Mouse (Mus musculus) layer of hippocampus, adult 11-12 months (tissue): ENCODE results near the gene Efcab12.
A peak's percentile ranks its signal among the peaks of the same experiment; 100 is the strongest.
"Not testable (repeated sequence)": the region's sequence is repeated elsewhere in the genome, so short reads cannot be mapped to it uniquely, and the experiment has no call there.

ENCODE experiments used
- DNase-seq: peaks from one replicate; pipeline ENCODE4 v3.0.0; 2022; ENCODE audit warnings: low spot score

The Efcab12 gene

DNA sequence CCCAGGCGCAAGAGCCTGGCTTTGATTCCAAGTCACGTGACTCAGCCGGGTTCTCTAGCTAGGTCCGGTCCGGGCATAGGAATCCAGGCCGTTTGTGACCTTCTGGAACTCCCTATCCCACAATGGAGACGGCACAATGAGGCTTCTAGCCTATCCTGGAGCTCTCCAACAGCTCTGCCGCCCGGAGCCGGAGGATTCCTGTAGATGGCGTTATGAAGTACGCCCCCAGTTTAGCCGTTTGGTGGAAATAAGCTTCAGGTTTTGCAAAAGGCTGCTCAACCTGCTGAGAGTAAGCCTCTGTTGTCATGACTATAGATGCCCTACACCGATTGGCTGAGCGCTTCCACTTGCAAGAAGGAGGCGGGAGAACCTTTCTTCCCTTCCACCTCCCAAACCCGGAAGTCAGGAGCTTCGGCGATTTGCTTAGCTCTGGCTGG, at the start of gene Efcab12:
TSS of gene Efcab12 (minus strand) at position 252 of the 437 bp plus-strand sequence.
- DNase-seq, result peak; percentile 79

DNA sequence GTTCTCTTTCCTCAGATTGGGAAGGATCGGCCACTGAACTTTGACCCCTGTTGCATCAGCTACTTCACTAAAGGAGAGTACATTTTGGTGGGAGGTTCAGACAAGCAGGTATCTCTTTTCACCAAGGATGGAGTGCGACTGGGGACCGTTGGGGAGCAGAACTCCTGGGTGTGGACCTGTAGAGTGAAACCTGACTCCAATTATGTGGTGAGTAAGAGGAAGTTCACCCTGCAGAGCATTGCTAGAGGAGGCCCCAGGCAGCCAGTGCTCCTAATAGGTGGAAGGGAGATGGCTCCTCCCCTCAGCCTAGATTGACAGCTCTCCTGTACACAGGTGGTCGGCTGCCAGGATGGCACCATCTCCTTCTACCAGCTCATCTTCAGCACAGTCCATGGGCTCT, 48.7 kb upstream of the Efcab12 start:
- DNase-seq, result no peak

DNA sequence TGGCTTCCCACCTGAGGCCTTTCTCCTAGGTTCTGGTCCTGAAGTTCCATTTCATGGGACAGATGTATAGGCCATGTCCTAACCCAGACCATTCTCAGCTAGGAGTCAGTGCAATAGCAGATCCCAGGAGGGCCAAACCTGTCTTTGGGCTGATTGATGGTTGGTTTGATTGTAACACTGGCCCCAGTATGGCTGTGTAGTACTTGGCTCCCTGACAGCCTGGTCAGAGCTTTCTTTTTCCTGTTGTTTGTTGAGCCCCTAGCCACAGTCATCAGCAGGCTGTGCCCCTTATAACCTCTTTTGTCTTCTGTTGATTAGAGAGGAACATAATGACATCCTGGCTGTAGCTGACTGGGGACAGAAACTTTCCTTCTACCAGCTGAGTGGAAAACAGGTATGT, 45.8 kb upstream of the Efcab12 start:
- DNase-seq, result no peak

DNA sequence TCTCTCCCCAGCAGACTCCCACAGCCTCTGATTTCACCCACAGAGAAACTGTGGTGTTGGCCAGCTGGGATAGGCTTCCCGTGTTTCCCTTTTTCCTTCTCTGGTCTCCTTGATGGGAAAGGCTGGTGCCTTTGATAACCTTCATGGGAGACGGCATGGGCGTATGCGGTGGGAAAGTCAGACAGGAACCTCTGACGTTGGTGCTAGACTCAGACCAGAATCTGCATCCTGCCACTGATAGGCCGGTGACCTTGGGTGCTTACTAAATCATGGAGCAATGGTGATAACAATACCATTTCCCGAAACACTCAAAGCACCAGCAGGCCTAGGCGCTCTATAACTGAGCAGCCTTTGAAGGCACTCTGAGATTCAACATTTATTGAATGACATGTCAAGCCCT, 42.5 kb upstream of the Efcab12 start:
- DNase-seq, result no peak

DNA sequence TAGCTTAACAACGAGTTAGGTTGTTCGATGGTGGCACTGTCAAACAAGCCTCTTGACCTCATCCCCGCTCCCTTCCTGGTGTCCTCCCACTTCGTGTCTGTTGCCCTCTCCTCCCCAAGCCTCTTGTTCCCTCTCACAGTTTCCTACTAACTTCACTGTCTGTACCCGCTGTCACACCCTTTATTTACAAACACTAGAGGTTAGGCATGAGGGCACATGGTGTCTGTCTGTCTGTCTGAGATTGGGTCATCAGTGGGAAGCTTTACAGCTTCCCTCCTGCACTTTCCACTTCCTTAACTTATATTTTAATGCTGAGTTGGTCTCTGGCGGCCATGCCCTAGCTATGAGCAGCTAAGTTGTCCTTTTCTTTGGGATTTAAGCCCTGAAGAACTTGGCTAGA, 41.5 kb upstream of the Efcab12 start:
- no peak for DNase-seq

DNA sequence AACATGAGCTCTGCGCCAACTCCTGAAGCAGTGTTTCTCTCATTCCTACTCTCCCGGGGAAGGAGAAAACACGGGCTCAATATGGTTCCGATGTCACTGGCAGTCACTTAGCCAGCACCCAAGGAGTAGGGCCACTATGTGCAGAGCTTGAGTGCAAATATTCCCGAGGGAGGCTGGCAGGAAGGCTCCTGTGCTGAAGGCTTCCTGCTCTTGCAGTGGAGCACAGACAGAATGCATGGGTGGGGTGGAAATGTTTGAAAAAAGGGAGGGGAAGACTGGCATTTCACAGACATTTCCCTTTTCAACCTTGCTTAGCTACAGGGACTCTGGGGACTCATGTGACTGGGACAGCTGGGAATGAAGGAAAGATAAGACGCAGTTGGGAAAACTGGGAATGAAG, 40.5 kb upstream of the Efcab12 start:
- DNase-seq, result no peak

DNA sequence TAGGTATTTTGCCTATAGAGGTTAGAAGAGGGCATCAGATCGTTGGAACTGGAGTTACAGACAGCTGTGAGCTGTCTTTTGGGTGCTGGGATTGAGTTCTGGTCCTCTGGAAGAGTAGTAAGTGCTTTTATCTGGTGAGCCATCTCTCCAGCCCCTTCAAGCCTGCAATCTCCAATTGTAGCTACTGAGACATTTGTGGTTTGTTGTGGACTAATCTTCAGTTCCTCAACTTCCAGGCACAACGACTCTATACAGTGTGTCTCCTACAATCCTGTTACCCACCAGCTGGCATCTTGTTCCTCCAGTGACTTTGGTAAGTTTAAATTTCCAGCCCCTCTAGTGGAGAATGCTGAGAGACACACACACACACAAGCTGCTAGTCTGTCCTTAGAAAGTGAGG, 39.0 kb upstream of the Efcab12 start:
- DNase-seq, result no peak

DNA sequence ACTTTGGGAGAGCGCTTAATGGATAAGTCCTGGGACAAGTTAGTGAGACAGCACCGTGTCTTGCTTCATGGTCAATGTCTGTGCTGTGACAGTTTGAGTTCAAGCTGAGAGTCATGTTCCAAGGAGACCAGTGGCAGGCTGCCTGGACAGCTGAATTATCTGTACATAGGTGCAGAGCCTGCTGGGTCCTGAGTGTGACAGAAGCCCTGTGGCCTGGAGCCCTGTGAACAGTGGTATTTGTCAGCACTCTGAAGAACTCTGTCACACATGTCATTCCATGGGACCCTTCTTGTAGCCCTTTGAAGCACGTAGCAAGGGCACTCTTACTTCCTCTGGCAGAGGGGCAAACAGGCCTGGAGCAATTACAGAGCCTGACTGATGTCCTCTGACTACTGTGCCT, 33.1 kb upstream of the Efcab12 start:
- not testable (repeated sequence) for DNase-seq

DNA sequence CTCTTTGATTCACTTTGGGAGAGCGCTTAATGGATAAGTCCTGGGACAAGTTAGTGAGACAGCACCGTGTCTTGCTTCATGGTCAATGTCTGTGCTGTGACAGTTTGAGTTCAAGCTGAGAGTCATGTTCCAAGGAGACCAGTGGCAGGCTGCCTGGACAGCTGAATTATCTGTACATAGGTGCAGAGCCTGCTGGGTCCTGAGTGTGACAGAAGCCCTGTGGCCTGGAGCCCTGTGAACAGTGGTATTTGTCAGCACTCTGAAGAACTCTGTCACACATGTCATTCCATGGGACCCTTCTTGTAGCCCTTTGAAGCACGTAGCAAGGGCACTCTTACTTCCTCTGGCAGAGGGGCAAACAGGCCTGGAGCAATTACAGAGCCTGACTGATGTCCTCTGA, 28.9 kb upstream of the Efcab12 start:
- not testable (repeated sequence) for DNase-seq

DNA sequence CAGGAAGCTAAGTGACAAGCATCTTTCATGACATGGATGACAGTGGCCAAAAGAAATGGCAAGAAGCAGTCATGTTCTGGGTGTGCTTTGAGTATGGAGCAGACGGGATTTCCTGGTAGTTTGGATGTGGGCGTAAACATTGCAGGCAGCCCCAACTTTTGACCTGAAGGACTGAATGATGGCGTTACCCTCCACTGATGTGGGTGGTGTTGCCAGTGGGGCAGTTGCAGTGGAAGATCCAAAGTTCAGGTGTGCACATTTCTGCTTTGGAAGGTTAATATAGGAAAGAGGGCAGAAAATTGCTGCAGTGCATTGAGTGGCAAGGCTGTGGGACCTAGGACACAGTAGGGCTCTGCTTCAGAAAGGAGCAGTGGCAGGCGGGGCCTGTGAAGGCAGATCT, 27.0 kb upstream of the Efcab12 start:
- no peak for DNase-seq

DNA sequence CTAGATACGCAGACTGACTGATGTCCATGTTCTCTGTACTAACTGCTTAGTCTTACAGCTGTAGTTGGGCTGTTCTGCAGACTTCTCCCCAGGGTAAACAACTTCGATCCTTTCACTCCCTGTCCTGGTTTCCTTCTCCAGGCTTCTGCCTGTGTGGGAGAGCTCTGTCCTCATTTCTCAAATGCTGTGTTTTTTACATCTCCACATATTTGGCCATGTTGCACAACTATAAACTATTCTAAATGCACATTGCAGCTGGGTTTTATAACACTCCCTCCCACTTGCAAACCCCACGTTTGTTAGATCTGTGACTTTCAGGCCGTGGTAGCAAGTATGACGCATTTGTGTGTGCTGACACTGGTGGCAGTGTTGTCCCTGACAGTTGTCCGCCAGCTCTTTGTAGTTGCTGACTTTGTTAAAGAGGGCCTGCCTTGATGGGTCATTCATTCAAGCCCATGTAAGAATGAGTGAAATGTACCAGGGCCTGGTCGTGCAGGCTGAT, 25.2 kb upstream of the Efcab12 start:
- DNase-seq, result peak; percentile 48

DNA sequence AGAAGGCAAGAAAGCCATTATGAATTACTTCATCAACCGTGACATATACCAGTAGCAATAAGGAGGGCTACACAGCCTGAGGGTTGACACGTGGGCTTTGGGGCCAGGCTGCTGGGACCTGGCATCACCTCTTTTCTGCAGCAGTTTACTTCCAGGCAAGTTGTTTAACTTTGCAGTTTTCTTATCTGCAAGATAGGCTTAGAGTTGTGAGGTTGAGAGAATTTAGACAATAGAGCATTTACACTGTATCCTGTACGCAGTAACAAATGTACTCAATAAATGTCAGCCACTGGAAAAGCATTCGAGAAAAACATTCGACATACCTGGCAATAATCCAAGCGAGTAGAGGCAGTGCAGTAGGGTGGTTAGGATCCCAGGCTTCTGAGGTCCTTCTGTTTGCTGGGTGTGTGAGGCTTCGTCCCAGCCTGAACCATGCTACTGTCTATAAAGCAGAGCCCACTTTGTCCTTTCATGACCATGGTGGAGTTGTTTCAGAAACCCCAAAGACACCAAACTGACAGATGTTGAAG, 21.9 kb upstream of the Efcab12 start:
- DNase-seq, result no peak

DNA sequence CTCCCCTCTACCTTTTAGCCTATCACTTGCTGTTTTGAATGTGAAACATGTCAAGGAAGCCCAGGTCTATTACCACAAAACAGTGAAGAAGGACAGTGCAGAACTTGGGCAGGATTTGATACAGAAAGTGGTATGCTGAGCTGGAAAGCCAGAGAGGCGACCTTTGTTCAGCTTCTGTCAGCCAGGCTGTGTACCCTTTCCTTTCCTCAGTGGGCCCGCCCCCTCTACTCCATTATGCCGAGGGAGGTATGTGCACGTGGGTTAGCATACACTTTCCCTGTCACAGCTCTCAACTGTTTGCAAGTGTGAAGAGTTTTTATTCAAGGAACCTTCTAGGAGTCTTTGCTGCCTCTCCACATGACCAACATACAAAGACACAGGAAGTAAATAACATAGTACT, 21.0 kb upstream of the Efcab12 start:
- DNase-seq, result no peak

DNA sequence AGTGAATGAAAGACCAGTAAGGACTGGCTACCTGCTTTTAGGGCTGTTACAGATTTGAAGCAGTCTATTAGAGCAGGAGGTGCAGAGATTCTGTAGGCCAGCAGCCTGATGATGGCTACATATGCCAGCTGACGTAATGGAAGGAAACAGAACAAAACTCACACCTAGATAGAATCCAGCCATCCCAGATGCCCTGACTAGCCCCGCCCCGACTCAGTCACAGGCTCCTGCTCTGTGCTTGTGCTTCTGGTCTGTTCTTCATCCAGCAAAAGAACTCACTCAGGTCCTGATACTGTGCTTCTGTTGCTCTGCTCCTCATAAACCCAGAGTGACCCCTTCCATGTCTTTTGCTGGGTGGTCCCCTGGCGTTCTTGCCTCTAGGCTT, 18.1 kb upstream of the Efcab12 start:
- DNase-seq, result no peak

DNA sequence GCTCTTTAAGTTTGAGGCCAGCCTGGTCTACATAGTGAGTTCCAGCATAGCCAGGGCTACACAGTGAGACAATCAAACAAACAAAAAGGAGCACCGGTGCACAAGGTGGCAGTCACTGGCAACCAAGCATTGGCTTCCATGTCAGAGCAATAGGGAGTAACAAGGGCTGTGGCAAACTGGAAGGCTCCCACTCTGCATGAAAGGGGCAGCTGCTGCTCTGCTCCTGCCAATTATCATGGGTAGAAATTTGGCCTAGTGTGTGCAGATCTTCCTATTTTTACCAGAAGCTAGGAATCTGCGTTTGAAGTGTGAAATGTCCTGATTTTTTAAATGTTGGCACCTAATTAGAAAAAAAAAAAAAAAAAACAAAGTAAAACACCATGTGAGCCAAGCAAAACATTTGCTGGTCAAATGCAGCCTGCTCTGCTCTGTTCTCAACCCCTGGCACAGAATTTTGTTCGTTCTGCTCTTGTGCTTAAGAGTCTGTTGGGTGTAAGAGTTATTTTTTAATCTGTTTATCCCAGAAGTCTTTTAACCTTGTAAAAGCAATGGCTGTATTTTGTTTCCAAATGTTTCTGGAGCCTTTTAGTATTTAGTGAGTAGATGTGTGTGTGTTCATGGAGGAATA, 17.6 kb upstream of the Efcab12 start:
- peak; percentile 53 for DNase-seq

DNA sequence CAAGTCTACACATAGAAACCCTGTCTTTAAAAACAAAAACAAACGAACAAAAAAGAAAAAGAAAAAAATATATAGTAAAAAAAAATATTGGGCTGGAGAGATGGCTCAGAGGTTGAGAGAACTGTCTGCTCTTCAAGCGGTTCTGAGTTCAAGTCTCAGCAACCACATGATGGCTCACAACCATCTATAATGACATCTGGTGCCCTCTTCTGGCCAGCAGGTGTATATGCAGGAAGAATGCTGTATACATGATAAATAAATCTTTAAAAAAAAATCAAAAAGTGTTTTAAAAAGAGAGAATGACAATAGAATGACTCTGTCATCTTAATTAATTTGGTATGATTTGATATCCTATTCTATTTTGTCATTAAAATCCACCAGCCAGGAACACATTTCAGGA, 16.2 kb upstream of the Efcab12 start:
- no peak for DNase-seq

DNA sequence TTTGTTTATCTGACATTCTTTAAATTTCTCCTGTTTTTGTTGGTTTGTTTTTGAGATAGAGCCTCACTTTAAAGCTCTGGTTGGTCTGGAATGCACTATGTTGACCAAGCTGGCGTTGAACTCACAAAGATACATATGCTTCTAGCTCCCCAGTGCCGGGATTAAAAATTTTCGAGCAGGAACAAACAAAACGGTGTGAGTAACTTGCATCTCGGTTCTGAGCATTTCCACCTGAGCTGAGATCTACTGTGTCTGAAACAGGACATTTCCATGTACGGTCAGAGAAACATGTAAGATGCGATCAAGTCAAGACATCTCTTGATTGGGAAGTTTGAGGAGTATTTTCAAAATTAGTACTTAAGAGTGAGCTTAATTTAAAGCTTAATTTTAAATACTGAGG, 15.8 kb upstream of the Efcab12 start:
- no peak for DNase-seq

DNA sequence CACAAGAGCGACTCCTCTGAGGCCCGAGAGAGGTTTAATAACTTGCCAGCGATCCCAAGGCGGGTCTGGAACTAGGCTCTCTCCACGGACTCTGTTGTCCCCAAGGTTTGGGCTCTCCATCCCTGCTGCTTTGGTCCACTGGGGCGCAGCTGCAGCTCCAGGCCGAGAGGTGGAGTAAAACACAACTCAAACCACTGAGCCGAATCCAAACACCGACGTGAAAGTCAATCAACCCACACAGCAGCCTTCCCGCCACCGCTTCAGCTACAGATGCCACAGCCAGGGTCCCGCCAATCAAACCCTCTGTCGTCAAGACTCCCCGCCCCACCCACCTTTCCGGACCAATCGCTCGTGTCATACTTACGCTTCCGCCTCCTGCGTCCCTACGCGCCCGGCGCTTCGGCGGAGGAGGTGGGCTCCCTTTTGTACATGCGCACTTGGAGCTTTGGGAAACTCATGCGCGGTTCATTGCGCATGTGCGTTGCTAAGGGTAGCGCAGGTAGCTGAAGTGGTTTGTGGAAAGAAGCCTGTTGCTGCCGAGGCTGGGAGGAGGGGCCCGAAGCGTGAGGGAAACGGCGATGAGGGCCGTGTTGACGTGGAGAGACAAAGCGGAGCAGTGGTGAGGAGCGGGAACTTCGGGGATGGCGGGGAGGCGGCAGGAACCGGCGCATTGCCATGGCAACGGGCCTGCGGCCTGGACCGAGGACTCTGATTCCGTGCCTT, 15.0 kb upstream of the Efcab12 start, which contains the start of the genes Mbd4 and Ift122:
TSS of gene Mbd4 (minus strand) at position 281 of the 723 bp plus-strand sequence.
TSS of gene Ift122 (plus strand) at position 380 of the 723 bp plus-strand sequence.
- DNase-seq, result peak; percentile 98

DNA sequence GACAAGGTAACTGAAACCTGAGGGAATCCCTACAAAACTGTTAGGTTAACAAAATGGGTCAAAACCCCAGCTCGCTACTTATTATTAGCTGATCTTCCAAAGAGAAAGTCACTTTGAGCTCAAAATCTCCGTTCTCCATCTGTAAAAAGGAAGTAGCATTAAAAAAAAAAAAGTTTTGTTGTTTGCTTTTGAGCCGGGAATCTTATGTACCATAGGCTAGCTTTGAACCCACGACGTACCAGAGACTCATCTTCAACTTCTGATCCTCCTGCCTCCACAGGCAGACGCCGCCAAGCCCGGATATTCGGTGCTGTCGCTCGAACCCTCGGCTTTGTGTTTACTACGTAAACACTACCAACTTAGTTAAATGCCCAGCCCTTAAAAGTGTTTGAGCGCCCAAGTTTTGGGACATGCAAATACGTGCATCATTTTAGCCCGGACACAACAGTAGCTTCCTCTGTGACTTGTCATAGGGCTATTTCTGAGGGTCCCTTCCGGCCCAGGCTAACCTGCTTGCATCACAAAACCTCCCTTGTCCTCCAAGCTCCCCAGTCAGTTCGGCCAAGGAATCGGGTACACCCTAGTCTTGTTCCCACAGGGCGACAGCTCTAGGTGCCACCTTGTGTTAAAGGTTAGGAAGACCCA, 14.4 kb upstream of the Efcab12 start:
- DNase-seq, result no peak

DNA sequence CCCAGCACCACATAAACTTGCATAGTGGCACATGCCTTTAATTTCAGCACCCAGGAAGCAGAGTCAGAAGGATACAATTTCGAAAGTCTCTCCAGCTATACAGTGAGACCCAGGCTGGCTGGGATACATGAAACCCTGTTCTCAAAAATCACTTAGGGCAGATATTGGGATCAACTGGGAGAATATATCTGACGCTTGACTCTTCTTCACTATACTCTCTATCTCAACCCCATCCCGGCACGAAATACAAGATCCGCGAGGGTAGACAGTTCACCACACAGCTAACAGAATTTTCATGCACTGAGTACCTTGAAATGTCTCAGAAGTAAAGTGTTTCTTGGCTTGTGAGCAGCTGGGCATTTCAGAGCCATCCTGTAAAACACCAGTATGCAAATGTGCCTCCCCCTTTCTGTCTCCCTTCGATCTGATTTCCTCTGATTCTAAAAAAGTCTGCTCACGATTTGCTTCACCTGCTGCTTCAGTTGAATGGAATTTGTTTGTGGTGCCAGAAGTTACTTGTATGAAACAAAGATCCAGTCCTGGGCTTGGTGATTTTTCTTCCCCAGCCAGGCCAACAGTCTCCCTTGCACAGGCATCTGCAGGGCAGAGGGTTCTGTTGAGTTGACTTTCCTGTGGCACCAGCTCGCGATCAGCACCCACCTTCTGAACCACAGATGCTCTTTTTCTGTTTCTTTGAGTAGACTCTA, 10.5 kb upstream of the Efcab12 start:
- DNase-seq, result no peak

DNA sequence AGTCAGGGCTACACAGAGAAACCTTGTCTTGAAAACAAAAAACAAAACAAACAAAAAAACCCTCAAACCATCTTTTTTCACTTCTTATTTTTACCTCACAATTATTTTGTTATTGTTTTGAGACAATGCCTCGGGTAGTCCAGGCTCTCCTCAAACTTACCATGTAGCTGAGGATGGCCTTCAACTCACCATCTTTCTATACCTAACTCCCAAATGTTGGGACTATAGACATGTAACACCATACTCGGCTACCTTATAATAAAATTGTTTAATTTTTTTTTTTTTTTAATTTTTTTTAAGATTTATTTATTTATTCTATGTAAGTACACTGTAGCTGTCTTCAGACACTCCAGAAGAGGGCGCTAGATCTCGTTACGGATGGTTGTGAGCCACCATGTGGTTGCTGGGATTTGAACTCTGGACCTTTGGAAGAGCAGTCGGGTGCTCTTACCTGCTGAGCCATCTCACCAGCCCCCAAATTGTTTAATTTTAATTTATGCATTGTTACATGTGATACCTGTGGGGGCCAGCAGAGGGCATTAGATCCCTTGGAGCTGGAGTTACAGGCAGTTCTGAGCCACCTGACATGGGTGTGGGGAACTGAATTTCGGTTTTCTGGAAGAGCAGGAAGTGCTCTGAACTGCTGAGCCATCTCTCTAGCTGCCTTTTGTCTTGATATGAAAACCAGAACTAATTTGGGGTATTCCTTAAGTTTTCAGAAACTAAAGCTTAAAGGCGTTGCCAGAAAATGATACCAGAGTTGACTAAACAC, 8.6 kb upstream of the Efcab12 start:
- DNase-seq, result peak; percentile 77
